Comparison of ENCODE assay signal across 14 mouse cellular contexts in genomic region chr10:63235889-63236288, GRCm38 (mm10).
"Had no signal": no experiment of that assay in that cellular context is flagged by ENCODE, and none has a peak within 500 bp of the region (broad histone marks: within the 10 kb centered on the region; RNA-seq: fewer than 3 reads in every experiment).

No protein-coding gene starts in this region.

- H3K27ac ChIP-seq: kidney, embryonic 15.5 days; limb, embryonic 15.5 days; liver, embryonic 12.5 days; midbrain, embryonic 15.5 days; neural tube, embryonic 13.5 days; stomach, postnatal 0 days had no signal

- ATAC-seq: liver, embryonic 12.5 days; midbrain, embryonic 15.5 days had no signal

- H3K9ac ChIP-seq: kidney, embryonic 15.5 days; limb, embryonic 15.5 days; liver, embryonic 12.5 days; lung, embryonic 14.5 days; midbrain, embryonic 15.5 days; neural tube, embryonic 13.5 days had no signal

- H3K36me3 ChIP-seq: kidney, embryonic 15.5 days; limb, embryonic 15.5 days; liver, embryonic 12.5 days; midbrain, embryonic 15.5 days; neural tube, embryonic 13.5 days had no signal

- H3K4me3 ChIP-seq: kidney, embryonic 15.5 days; limb, embryonic 15.5 days; liver, embryonic 12.5 days; megakaryocyte, embryonic 14.5 days; midbrain, embryonic 15.5 days; neural tube, embryonic 13.5 days had no signal

- H3K27me3 ChIP-seq: kidney, embryonic 15.5 days; limb, embryonic 15.5 days; liver, embryonic 12.5 days; midbrain, embryonic 15.5 days; neural tube, embryonic 13.5 days had no signal

- H3K4me1 ChIP-seq: kidney, embryonic 15.5 days; limb, embryonic 15.5 days; liver, embryonic 12.5 days; midbrain, embryonic 15.5 days; neural tube, embryonic 13.5 days had no signal

- H3K4me2 ChIP-seq: kidney, embryonic 15.5 days; limb, embryonic 15.5 days; liver, embryonic 12.5 days; lung, embryonic 14.5 days; midbrain, embryonic 11.5 days; midbrain, embryonic 15.5 days; neural tube, embryonic 13.5 days had no signal

- H3K9me3 ChIP-seq: kidney, embryonic 15.5 days; limb, embryonic 15.5 days; liver, embryonic 12.5 days; midbrain, embryonic 15.5 days; neural tube, embryonic 13.5 days had no signal

- DNase-seq: kidney, postnatal 14 days; lung, embryonic 14.5 days; lung, postnatal 10 days; lung, postnatal 4 days; right cerebral cortex, postnatal 14 days; thymus, postnatal 4 days had no signal
